Mouse (Mus musculus) thymus, adult 18-20 months (tissue): ENCODE results near the gene Gm16405.
"Not testable (repeated sequence)": the region's sequence is repeated elsewhere in the genome, so short reads cannot be mapped to it uniquely, and the experiment has no call there.

ENCODE experiments used
- DNase-seq, 2 experiments: peaks; one replicate each; pipeline ENCODE4 v3.0.0; 2022; ENCODE audit warnings: mixed read lengths in 2 of 2

Gene Gm16405

DNA sequence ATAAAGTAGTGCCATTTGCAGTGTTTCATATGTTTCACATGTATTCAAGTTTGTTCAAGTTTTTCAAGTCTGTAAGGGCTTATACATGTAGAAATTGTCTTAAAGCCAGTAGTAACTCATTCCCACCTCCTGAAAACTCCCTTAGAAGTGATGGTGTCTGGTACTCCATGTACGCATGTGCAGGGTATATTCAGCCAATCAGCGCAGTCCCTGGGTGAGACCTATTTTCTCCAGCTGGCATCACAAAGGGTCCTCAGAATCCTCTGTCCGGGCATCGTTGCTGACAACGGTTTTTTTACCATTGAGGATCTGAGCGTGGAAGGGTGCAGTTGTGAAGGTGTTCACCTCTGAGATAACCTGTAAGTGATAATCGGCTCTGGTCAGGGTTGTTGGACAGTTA, at the start of gene Gm16405:
TSS of gene Gm16405 (plus strand) at position 301 of the 400 bp plus-strand sequence.
- DNase-seq = not testable (repeated sequence)
